Mouse (Mus musculus) MEL (cell line): ENCODE measurements at regions not wholly inside any gene's neighbourhood (a gene's known extent, or its start where the extent isn't known, plus 50 kb on each side); places are given as distances from the start of the nearest gene placed in this dataset.

ENCODE experiments used
- CTCF ChIP-seq, 3 experiments: IDR thresholded peaks in 2 of 3; conservative IDR thresholded peaks in 1 of 3; 2 replicates each; pipeline ENCODE4 v1.5.1; 2011 to 2012; ENCODE audit warnings: low read length in 3 of 3, low read depth in 2 of 3, mild to moderate bottlenecking in 2 of 3, improper control_type of control experiment in 1 of 3, inconsistent platforms in 1 of 3, mixed read lengths in 1 of 3, moderate library complexity in 1 of 3; ENCODE audit not compliant: control insufficient read depth in 1 of 3, insufficient read depth in 1 of 3, poor library complexity in 1 of 3, severe bottlenecking in 1 of 3
- E2F4 ChIP-seq: IDR thresholded peaks from 2 replicates; pipeline ENCODE4 v1.6.1; 2011; ENCODE audit warnings: low read depth, low read length, improper control_type of control experiment, borderline replicate concordance
- JUND ChIP-seq: IDR thresholded peaks from 2 replicates; pipeline ENCODE4 v1.6.1; 2011; ENCODE audit warnings: low read depth, mild to moderate bottlenecking, improper control_type of control experiment, low read length
- KAT2A ChIP-seq: conservative IDR thresholded peaks from 2 replicates; pipeline ENCODE4 v1.6.1; 2012; ENCODE audit warnings: low read depth, low read length, improper control_type of control experiment, inconsistent platforms
- MAX ChIP-seq: IDR thresholded peaks from 2 replicates; pipeline ENCODE4 v1.6.1; 2011; ENCODE audit warnings: low read length, improper control_type of control experiment
- MXI1 ChIP-seq: IDR thresholded peaks from 2 replicates; pipeline ENCODE4 v1.6.1; 2011; ENCODE audit warnings: mild to moderate bottlenecking, low read depth, low read length, improper control_type of control experiment
- POLR2A ChIP-seq, 2 experiments: IDR thresholded peaks; 2 replicates each; pipeline ENCODE4 v1.6.1; 2011 to 2012; ENCODE audit warnings: low read length in 2 of 2, mild to moderate bottlenecking in 2 of 2, control low read depth in 1 of 2, improper control_type of control experiment in 1 of 2, low read depth in 1 of 2, moderate library complexity in 1 of 2; ENCODE audit not compliant: control insufficient read depth in 1 of 2, insufficient read depth in 1 of 2, poor library complexity in 1 of 2
- POLR2AphosphoS5 ChIP-seq: IDR thresholded peaks from 2 replicates; pipeline ENCODE4 v1.6.1; 2012; ENCODE audit warnings: low read depth, borderline replicate concordance, mild to moderate bottlenecking, inconsistent platforms, low read length, moderate library complexity, mixed read lengths
- RCOR1 ChIP-seq: IDR thresholded peaks from 2 replicates; pipeline ENCODE4 v1.6.1; 2012; ENCODE audit warnings: low read depth, mild to moderate bottlenecking, inconsistent platforms, low read length, improper control_type of control experiment
- SMC3 ChIP-seq: IDR thresholded peaks from 2 replicates; pipeline ENCODE4 v1.6.1; 2011; ENCODE audit warnings: low read depth, low read length, improper control_type of control experiment
- ZC3H11A ChIP-seq: IDR thresholded peaks from 2 replicates; pipeline ENCODE4 v1.6.1; 2012; ENCODE audit warnings: low read depth, mild to moderate bottlenecking, inconsistent platforms, low read length, improper control_type of control experiment

GRCm38 (mm10) chr10:61010697-61011096 is 78.4 kb upstream of the Pcbd1 start:
- no peak for TF ChIP-seq E2F4
- TF ChIP-seq KAT2A = no peak
- no peak for TF ChIP-seq POLR2A (IDR thresholded peaks at IDR 0.05; ENCODE audit: control insufficient read depth in 1 of 2, insufficient read depth in 1 of 2, low read depth in 1 of 2, low read length in 2 of 2, poor library complexity in 1 of 2)
- no peak for TF ChIP-seq JUND
- TF ChIP-seq RCOR1 = no peak
- no peak for TF ChIP-seq CTCF (IDR thresholded peaks at IDR 0.05 in 2 of 3, conservative IDR thresholded peaks at IDR 0.05 in 1 of 3; ENCODE audit: control insufficient read depth in 1 of 3, insufficient read depth in 1 of 3, low read depth in 2 of 3, low read length in 3 of 3, poor library complexity in 1 of 3, severe bottlenecking in 1 of 3)
- no peak for TF ChIP-seq MAX
- TF ChIP-seq SMC3 = no peak
- TF ChIP-seq ZC3H11A = no peak
- TF ChIP-seq MXI1 = no peak
- TF ChIP-seq POLR2AphosphoS5 = no peak
